Mouse (Mus musculus) frontal cortex, postnatal 36 days (tissue): ENCODE measurements around the gene Tpst2.
"Not testable (repeated sequence)": the region's sequence is repeated elsewhere in the genome, so short reads cannot be mapped to it uniquely, and the experiment has no call there.

Experiments
- DNase-seq, 2 experiments: peaks; one replicate each; pipeline ENCODE4 v3.0.0; 2022; ENCODE audit warnings: low spot score in 2 of 2

The Tpst2 gene

GRCm38 (mm10) chr5:112296404-112297181, 20.1 kb downstream of the Tpst2 start:
- DNase-seq, result no peak

GRCm38 (mm10) chr5:112297257-112297656, 20.8 kb downstream of the Tpst2 start:
- no peak for DNase-seq

- DNase-seq, result no peak
These were observed 21.9 kb downstream of the Tpst2 start for GRCm38 (mm10) chr5:112298226-112298988.

- DNase-seq, result no peak
These were observed 22.9 kb downstream of the Tpst2 start for GRCm38 (mm10) chr5:112299399-112299798.

- DNase-seq, result no peak
These were observed 23.6 kb downstream of the Tpst2 start for GRCm38 (mm10) chr5:112300112-112300511.

- no peak for DNase-seq
These were observed 24.3 kb downstream of the Tpst2 start for GRCm38 (mm10) chr5:112300721-112301308.

- no peak for DNase-seq
These were observed 25.2 kb downstream of the Tpst2 start for GRCm38 (mm10) chr5:112301694-112302093.

- DNase-seq, result no peak
These were observed 25.8 kb downstream of the Tpst2 start for GRCm38 (mm10) chr5:112302310-112302709.

- no peak for DNase-seq
These were observed 29.4 kb downstream of the Tpst2 start for GRCm38 (mm10) chr5:112305842-112306241.

- DNase-seq, result no peak
These were observed 36.9 kb downstream of the Tpst2 start for GRCm38 (mm10) chr5:112313222-112313885.

GRCm38 (mm10) chr5:112316468-112316867, 40.0 kb downstream of the Tpst2 start:
- no peak for DNase-seq

GRCm38 (mm10) chr5:112317328-112317727, 40.8 kb downstream of the Tpst2 start:
- no peak for DNase-seq

- DNase-seq, result not testable (repeated sequence)
These were observed 42.9 kb downstream of the Tpst2 start for GRCm38 (mm10) chr5:112319343-112319742.

GRCm38 (mm10) chr5:112320379-112320778, 43.9 kb downstream of the Tpst2 start:
- peak in 1 of 2 experiments; percentile 39 for DNase-seq

- peak; percentile 78 to 95 for DNase-seq
These were observed 44.4 kb downstream of the Tpst2 start for GRCm38 (mm10) chr5:112320936-112321335.

GRCm38 (mm10) chr5:112321376-112321775, 44.9 kb downstream of the Tpst2 start:
- no peak for DNase-seq

- DNase-seq, result no peak
These were observed 46.8 kb downstream of the Tpst2 start for GRCm38 (mm10) chr5:112323246-112323645.

GRCm38 (mm10) chr5:112324637-112325545, 48.4 kb downstream of the Tpst2 start:
- no peak for DNase-seq

GRCm38 (mm10) chr5:112325546-112326445, 49.3 kb downstream of the Tpst2 start, which contains the start of gene Tfip11:
Gene Tfip11, plus strand, starts transcription at chr5:112326358.
- DNase-seq, result peak; percentile 97
